Mouse (Mus musculus) thymus, postnatal 25 days (tissue): ENCODE data around the gene Adgrl3.

ENCODE experiments used
- DNase-seq: peaks from one replicate; pipeline ENCODE4 v3.0.0; 2022

The Adgrl3 gene

GRCm38 (mm10) chr5:81686845-81687244 is 666.9 kb downstream of the Adgrl3 start:
- DNase-seq, result no peak

GRCm38 (mm10) chr5:81729620-81730019 is 709.7 kb downstream of the Adgrl3 start:
- no peak for DNase-seq

- DNase-seq, result no peak
These were observed 716.1 kb downstream of the Adgrl3 start for GRCm38 (mm10) chr5:81736008-81736407.

- no peak for DNase-seq
These were observed 718.5 kb downstream of the Adgrl3 start for GRCm38 (mm10) chr5:81738286-81739032.

GRCm38 (mm10) chr5:81752426-81752825 is 732.5 kb downstream of the Adgrl3 start:
- DNase-seq, result no peak

GRCm38 (mm10) chr5:81755711-81756110 is 735.8 kb downstream of the Adgrl3 start:
- no peak for DNase-seq

GRCm38 (mm10) chr5:81757093-81757725 is 737.3 kb downstream of the Adgrl3 start:
- DNase-seq, result no peak

- DNase-seq, result no peak
These were observed 756.3 kb downstream of the Adgrl3 start for GRCm38 (mm10) chr5:81776234-81776633.

GRCm38 (mm10) chr5:81776746-81777145 is 756.8 kb downstream of the Adgrl3 start:
- no peak for DNase-seq

- DNase-seq, result no peak
These were observed 764.8 kb downstream of the Adgrl3 start for GRCm38 (mm10) chr5:81784770-81785169.

GRCm38 (mm10) chr5:81790710-81791109 is 770.8 kb downstream of the Adgrl3 start:
- no peak for DNase-seq

- no peak for DNase-seq
These were observed 774.2 kb downstream of the Adgrl3 start for GRCm38 (mm10) chr5:81794125-81794524.

- DNase-seq, result no peak
These were observed 774.7 kb downstream of the Adgrl3 start for GRCm38 (mm10) chr5:81794601-81795000.

GRCm38 (mm10) chr5:81796128-81796527 is 776.2 kb downstream of the Adgrl3 start:
- DNase-seq, result no peak

- DNase-seq, result no peak
These were observed 791.0 kb downstream of the Adgrl3 start for GRCm38 (mm10) chr5:81810966-81811365.

- DNase-seq, result no peak
These were observed 812.1 kb downstream of the Adgrl3 start for GRCm38 (mm10) chr5:81832076-81832475.

- no peak for DNase-seq
These were observed 812.7 kb downstream of the Adgrl3 start for GRCm38 (mm10) chr5:81832679-81833078.

- no peak for DNase-seq
These were observed 817.9 kb downstream of the Adgrl3 start for GRCm38 (mm10) chr5:81837860-81838259.

GRCm38 (mm10) chr5:81843798-81844197 is 823.9 kb downstream of the Adgrl3 start:
- no peak for DNase-seq

- DNase-seq, result no peak
These were observed 850.4 kb downstream of the Adgrl3 start for GRCm38 (mm10) chr5:81870336-81870735.
